ENCODE assay signal across 20 mouse cellular contexts in the genomic region with DNA sequence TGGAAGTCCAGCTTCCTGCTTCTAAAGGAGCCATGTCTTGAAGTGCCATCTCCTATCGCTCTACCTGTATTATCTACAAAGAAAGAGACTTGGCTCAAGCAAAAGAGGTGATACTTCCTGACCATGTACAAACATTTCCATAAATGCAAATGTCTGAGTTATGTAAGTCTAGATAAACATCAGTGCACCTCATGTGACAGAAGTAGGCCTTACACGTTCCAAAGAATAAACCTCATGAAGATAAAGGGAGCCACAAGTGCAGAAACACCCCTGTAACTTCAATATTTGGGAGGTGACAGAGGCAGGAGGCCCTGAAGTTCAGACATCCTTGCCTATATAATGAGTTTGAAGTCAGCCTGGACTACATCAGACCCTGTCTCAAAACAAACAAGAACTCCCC. TPM values are rescaled to one million over a fixed set of nuclear protein-coding genes. Genes with fewer than 3 reads are reported as not detected.
DNase-seq lines count a peak whose midpoint lies in the region; TF ChIP-seq lines count a peak whose summit lies in the region.
"Had no signal": no experiment of that assay in that cellular context is flagged by ENCODE, and none has a peak within 500 bp of the region (broad histone marks: within the 10 kb centered on the region; RNA-seq: fewer than 3 reads in every experiment).

No protein-coding gene starts in this region.

- no peak for TF ChIP-seq CTCF in MEL (IDR thresholded peaks at IDR 0.05 in 2 of 3, conservative IDR thresholded peaks at IDR 0.05 in 1 of 3; ENCODE audit: control insufficient read depth in 1 of 3, insufficient read depth in 1 of 3, low read depth in 2 of 3, low read length in 3 of 3, poor library complexity in 1 of 3, severe bottlenecking in 1 of 3)

- DNase-seq in MEL (ENCODE audit: low read depth, low spot score) = no peak
- no peak for DNase-seq in adrenal gland, adult 2 months
- DNase-seq: adrenal gland, adult 8-10 months; adrenal gland, postnatal 10 days; adrenal gland, postnatal 14 days; adrenal gland, postnatal 25 days; adrenal gland, postnatal 36 days; B cell, adult 2 months; cerebellum, adult 11 months; cerebellum, adult 11-12 months; cerebellum, adult 18-20 months; cerebellum, adult 2 months; cerebellum, adult 8-10 months; cerebellum, adult 9-10 months had no signal

- peaks cover 0 to 12% of the 10 kb centered on the region in 2 experiments; a peak in 1 of 4 replicates for H3K4me1 ChIP-seq in MEL (ENCODE audit: control insufficient read depth in 1 of 2, insufficient read depth in 2 of 2, low read length in 2 of 2)

- no peaks in the 10 kb centered on the region for H3K27me3 ChIP-seq in MEL (ENCODE audit: control insufficient read depth in 1 of 2, insufficient read depth in 2 of 2, low read length in 2 of 2)

- no peaks in the 10 kb centered on the region for H3K79me2 ChIP-seq in MEL (ENCODE audit: control insufficient read depth, insufficient read depth, low read length, poor library complexity)

- TF ChIP-seq POLR2A in MEL (IDR thresholded peaks at IDR 0.05; ENCODE audit: control insufficient read depth in 1 of 2, insufficient read depth in 1 of 2, low read depth in 1 of 2, low read length in 2 of 2, poor library complexity in 1 of 2) = no peak

- TF ChIP-seq RAD21 in MEL (IDR thresholded peaks at IDR 0.05; ENCODE audit: low read depth, low read length) = no peak

- no peak overlapping the region for H3K4me3 ChIP-seq in MEL (ENCODE audit: control insufficient read depth in 1 of 2, insufficient read depth in 1 of 2, low read depth in 2 of 2, low read length in 2 of 2)

- no peak for TF ChIP-seq EP300 in MEL (IDR thresholded peaks at IDR 0.05; ENCODE audit: low read depth in 1 of 2, low read length in 2 of 2)

- peaks cover 0 to 4% of the 10 kb centered on the region in 2 experiments; a peak in 2 of 4 replicates for H3K36me3 ChIP-seq in MEL (ENCODE audit: control insufficient read depth in 1 of 2, insufficient read depth in 2 of 2, low read length in 2 of 2)
- H3K36me3 ChIP-seq: G1E had no signal

- no peak overlapping the region for H3K27ac ChIP-seq in MEL (ENCODE audit: control insufficient read depth, low read depth, low read length)

- H3K9ac ChIP-seq in MEL (ENCODE audit: control insufficient read depth, low read depth, low read length, poor library complexity, severe bottlenecking) = no peak overlapping the region

- no peaks in the 10 kb centered on the region for H3K9me3 ChIP-seq in MEL (replicated peaks; ENCODE audit: insufficient read depth, low read length)
- H3K9me3 ChIP-seq: G1E had no signal

TF ChIP-seq in MEL, 35 proteins besides CTCF, POLR2A, EP300 and RAD21:
- TF ChIP-seq BHLHE40 (IDR thresholded peaks at IDR 0.05; ENCODE audit: borderline replicate concordance, low read depth, low read length) (peak; percentile 61; the same call in 1 of the 2 replicates), USF1 (IDR thresholded peaks at IDR 0.05; ENCODE audit: low read depth, low read length) (peak; percentile 65), ZNF384 (IDR thresholded peaks at IDR 0.05; ENCODE audit: low read depth, low read length) (no peak), GATA1 (IDR thresholded peaks at IDR 0.05; ENCODE audit: low read depth, low read length) (peak; percentile 24; the same call in 1 of the 2 replicates)
TF ChIP-seq in MEL: peak in this region for 3.

RNA-seq across cellular contexts. Expression of a gene that starts 5.9 kb away (rescaled TPM):
- not detected in 2 replicates for total RNA-seq in MEL (2012; rRNA removed)
- polyA plus RNA-seq in MEL (2012; ENCODE audit: insufficient read depth in 1 of 2, insufficient read length in 2 of 2, low read depth in 1 of 2, low replicate concordance in 2 of 2, missing spikeins in 1 of 2) = under 1 TPM in 1 of 2 experiments, not detected in 1; 0.13 TPM
- 1 to 10 TPM; 3.0 to 8.6 TPM for total RNA-seq in adrenal gland, adult 2 months (2021)
- polyA plus RNA-seq in adrenal gland, adult 2 months (2012; rRNA removed) = 3.9 and 13.9 TPM in 2 replicates
- total RNA-seq: CH12.LX, G1E had no signal
- polyA plus RNA-seq: activated CD4-positive, CD25-positive, alpha-beta regulatory T cell, adult 4 months; CD4-positive, CD25-positive, alpha-beta regulatory T cell, adult 4 months; G1E; Patski had no signal

RNA-seq across cellular contexts. Expression of a gene that starts 32.2 kb away (rescaled TPM):
- 0.23 and 0.50 TPM in 2 replicates for total RNA-seq in MEL (2012; rRNA removed)
- polyA plus RNA-seq in MEL (2012; ENCODE audit: insufficient read depth in 1 of 2, insufficient read length in 2 of 2, low read depth in 1 of 2, low replicate concordance in 2 of 2, missing spikeins in 1 of 2) = not detected
- 1 to 10 TPM; 2.5 to 3.5 TPM for total RNA-seq in adrenal gland, adult 2 months (2021)
- 4.1 and 4.4 TPM in 2 replicates for polyA plus RNA-seq in adrenal gland, adult 2 months (2012; rRNA removed)
- total RNA-seq: ES-E14, G1E had no signal
- polyA plus RNA-seq: activated CD4-positive, CD25-positive, alpha-beta regulatory T cell, adult 4 months; G1E had no signal

RNA-seq across cellular contexts. Expression of a gene that starts 32.5 kb away (rescaled TPM):
- total RNA-seq in MEL (2012; rRNA removed) = 38.0 and 44.3 TPM in 2 replicates
- 10 to 100 TPM in 1 of 2 experiments, not detected in 1; 54.0 TPM for polyA plus RNA-seq in MEL (2012; ENCODE audit: insufficient read depth in 1 of 2, insufficient read length in 2 of 2, low read depth in 1 of 2, low replicate concordance in 2 of 2, missing spikeins in 1 of 2)
- total RNA-seq in adrenal gland, adult 2 months (2021) = 100 to 1,000 TPM; 134 to 162 TPM
- 123 and 137 TPM in 2 replicates for polyA plus RNA-seq in adrenal gland, adult 2 months (2012; rRNA removed)

RNA-seq across cellular contexts. Expression of a gene that starts 45.2 kb away (rescaled TPM):
- total RNA-seq in MEL (2012; rRNA removed) = 5.9 and 6.4 TPM in 2 replicates
- 10 to 100 TPM in 1 of 2 experiments, not detected in 1; 13.8 TPM for polyA plus RNA-seq in MEL (2012; ENCODE audit: insufficient read depth in 1 of 2, insufficient read length in 2 of 2, low read depth in 1 of 2, low replicate concordance in 2 of 2, missing spikeins in 1 of 2)
- 10 to 100 TPM; 25.3 to 32.9 TPM for total RNA-seq in adrenal gland, adult 2 months (2021)
- polyA plus RNA-seq in adrenal gland, adult 2 months (2012; rRNA removed) = 6.0 and 6.5 TPM in 2 replicates
